Mouse (Mus musculus) cerebellum, postnatal 14 days (tissue): ENCODE results near the gene 5730522E02Rik.

Experiments
- DNase-seq, 2 experiments: peaks; one replicate each; pipeline ENCODE4 v3.0.0; 2021; ENCODE audit warnings: mixed read lengths in 2 of 2

The 5730522E02Rik gene

DNA sequence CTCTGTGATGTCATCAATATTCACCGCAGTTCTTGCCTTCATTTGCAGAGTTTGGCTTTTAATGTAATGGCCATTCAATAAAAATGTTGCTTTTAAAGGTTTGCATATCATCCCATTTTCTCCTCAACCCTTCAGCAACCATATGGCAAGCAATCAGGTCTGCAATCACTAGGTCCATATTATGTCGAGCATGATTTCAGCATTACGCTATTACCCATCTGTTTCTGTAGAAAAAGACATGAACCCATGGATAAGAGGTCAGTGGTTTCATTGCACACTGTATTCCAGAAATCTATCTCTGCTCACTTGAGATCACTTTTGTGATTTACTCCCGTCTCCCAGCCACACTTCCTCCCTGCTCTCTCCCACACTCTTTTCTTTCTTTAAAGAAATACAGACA, 213.1 kb downstream of the 5730522E02Rik start:
- DNase-seq: no peak

DNA sequence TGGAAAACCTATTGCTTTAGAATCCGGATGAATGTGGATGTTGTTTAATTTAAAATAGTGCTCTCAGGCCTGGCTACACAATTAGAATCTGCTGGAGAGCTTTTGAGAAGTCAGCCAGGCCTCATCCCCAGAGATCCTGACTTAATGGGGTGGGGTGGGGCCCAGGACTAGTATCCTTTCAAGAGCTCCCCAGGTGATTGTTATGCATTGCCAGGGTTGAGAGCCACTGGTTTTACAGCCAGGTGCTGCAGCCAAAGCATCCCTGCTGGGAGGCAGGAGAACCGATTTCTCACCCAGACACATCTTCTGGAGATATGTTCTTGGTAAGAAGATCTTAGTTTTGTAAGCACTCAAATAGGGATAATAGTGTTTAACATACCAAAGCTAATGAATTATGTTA, 216.4 kb downstream of the 5730522E02Rik start:
- no peak for DNase-seq

DNA sequence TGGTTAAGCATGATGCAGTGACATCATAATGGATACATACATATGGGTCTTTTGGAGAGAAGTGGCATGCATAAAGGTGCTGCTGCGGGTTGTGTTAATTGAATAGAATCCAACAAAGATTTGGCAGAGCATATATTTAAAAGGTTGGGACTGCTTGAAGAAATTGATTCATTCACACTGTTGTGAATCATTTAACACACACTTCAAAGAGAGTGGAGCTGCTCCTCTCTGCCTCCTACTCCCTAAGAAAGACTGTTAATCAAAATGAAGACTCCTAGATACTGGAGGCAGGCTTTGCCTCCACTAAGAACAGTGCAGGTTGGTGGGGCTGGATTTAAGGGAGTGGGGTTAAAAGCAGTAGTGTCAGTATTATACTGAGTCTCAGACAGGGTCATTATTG, 218.3 kb downstream of the 5730522E02Rik start:
- no peak for DNase-seq

DNA sequence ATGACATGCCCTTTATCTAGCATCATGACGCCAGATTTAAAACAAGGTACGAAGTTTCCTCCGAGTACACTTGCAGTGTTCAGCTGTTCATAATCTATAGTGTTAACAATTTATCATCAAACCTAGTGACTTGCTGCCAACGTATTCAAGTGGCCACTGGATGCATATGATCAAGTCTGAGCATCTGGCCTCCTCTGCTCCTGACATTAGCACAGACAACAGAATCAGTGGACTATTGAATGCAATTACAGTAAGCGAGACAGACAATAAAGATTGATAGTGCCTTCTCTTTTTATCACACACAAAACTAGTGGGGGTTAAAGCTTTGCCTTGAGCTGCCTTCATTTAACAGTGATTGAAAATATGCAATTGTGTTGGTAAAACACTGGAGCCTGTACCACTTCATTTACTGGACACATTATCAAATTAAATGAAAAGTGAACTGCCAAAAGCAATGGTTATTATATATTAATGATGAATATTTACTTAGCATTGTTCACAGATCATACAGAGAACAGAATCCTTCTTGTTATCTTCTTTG, 231.8 kb downstream of the 5730522E02Rik start:
- no peak for DNase-seq

DNA sequence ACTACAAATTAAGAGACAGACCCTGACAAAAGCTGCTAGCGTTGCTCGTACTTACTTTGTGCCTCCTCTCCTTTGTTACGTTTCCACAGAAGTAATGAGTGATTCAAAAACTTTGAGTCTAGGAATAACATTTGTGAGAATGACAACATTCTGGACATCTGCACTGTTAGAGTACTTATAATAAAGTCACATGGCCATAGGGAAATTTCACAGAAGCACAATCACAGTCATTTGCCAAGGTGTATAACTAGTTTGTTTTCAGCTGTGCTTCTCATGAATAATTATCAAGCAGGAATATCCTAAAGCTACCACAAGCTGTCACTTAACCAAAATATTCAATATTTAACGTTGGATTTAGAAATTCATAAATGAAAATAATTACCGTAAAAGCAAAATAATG, 269.1 kb downstream of the 5730522E02Rik start:
- DNase-seq: no peak

DNA sequence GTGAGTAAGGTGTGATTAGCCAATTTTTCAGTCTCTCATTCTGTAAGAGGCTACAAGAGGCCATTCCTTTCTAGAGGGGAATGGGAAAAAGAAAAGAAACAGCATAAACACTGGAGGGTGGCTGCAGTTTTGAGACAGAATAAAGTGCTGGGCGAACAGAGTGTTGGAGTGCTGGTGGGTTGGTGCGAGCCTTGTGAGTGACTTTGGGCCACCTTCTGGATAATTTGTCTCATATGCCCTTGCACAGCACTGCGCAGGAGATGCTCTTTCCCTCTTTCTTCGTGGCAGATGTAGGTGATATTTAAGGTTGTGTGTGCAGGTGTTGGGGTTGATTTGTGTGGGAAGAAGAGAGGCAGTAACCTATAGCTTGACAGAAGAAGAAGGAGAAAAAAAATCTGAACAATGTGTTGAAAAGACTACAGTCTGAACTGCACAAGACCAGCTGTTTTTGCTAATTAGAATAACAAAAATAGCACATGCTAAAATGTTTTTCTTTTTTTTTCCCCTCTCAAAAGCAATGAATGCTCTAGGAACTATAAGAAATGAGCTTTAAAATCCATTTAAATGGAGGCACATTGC, 269.8 kb downstream of the 5730522E02Rik start:
- DNase-seq: no peak

DNA sequence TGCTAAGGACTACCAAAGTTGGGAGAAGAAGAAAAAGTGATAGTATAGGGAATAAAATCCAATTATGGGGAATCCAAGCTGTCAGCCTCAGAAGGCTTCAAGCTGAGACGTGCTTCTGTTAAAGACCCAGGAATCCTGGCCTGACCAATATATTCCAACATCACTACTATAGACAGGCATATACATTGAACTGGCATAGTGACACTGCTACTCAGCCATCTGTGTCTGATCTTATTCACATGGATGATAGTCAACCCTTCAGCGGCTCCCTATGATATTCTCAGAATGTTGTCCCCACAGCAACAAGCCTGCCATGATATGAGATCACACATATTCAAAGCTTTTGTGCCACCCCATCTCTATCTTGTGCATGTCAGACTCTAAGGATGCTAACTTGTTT, 284.3 kb downstream of the 5730522E02Rik start:
- DNase-seq: no peak

DNA sequence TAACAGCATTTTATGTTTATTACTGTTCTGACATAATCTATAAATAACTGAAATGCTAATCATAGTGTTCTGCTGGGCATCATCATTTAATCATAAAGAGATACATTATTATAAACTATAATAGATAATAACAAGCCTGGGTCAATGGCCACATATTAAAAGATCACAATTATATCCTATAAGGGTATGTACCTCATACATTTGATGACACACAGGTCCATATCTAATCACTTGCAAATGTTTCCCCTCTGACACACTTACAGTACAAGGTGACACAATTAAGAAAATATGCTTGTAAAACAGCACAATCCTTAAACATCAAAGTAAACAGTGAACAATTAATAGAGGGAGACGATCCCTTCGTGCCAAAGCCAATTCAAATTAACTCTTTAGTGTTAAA, 308.2 kb downstream of the 5730522E02Rik start:
- no peak for DNase-seq

DNA sequence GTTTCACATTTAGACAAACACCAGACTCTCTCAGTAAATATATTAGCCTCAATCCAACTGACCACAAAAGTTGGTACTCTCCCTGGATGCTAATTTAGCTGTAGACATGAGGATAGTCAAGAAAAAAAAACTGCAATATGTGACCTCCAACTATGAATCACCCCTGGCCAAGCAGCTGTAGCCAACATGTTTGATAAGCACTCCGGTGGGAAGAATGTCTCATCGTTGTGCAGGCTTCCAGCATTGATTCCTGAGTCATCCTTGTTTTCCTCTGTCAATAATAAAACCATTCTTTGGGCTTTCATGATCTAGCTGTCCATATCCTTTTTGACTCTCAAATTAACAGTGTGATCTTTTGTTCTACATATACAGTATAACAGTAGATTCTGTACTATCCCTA, 308.9 kb downstream of the 5730522E02Rik start:
- no peak for DNase-seq

DNA sequence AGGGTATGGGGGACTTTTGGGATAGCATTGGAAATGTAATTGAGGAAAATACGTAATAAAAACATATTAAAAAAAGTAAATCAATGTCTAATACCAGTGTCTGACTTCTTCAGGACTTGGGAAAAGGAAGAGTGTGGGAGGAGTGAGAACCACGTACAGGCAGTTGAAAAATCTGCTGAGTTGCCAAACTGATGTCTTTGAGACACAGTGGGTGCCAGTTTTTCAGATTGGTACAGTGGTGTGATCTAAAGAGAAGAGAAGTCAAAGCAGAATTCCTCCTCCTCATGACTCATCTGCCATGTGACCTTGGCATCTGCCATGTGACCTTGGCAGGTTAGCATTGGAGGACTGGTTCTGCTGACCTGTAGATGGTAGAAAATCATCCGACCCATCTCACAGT, 316.7 kb downstream of the 5730522E02Rik start:
- no peak for DNase-seq

DNA sequence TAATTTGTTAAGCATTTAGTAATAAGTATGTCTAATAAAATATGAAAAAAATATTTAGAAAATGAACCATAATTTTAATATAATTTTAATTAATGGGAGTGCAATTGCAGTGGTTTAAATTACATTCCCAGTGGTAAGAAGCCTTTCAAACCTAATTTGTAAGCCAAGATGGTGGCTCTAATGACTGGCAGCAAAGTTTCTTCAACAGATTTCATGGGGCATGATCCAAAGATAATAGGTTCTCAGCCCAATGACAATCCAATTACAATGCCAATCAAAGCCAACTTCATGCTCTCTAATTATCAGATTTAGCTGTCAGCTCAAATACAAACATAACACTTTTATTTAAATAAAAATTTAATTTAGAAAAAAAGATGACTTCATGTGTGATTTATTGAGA, 337.6 kb downstream of the 5730522E02Rik start:
- DNase-seq: no peak

DNA sequence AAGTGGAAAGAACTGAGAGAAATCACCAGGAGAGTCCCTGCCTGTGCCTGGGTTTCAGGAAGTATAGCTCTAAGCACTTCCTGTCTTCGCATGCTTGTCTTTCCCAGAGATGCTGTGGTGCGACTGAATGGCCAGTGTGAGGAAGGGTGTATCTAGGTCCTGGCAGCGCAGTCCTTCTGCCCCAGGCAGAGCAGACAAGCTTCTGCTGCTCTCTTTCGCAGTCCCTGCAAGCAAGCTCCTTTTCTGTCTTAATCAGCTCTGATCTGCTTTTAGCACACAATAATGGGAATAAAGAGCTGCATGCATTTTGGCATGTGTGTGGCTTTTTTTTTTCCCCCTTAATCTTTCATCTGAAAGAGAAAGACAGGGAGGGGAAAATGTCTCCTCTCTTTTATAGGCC, 338.2 kb downstream of the 5730522E02Rik start:
- DNase-seq: no peak

DNA sequence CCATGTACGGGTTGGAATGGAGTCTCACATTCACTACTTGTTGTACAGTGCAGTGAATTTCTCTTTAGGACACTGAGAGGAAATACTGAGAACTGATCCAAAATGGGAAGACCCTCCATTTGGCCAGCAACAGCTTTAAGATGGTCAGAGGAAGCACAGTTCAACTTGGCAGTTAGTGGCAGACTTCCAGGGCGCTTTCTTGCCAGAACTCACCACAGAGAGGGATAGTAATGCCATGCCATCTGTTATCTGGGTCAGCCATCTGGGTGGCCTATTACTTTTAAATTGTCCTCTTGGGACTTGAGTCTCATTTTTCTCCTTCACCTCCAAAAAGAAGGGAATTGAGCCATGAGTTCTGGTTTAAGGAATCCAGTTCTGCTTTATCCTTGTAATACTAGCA, 344.3 kb downstream of the 5730522E02Rik start:
- DNase-seq: peak; percentile 84 to 85

DNA sequence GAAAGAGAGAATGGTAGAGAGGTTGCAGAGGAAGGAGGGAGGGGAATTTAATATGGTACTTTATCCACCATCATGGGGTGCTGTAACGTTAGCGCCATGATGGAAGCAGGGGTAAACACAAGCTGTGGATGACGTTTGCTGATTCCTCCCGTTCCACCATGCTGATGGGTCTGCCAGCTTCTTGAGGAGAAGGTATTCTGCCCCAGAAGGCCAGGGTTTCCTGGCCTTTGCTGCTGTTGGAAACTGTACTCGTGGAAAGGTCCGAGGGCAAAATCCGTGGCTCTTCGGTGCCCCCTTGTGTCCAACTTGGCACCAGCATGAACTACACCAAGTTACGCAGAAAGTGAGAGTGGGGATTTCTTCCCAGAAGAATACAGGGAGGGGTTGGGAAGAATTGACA, 347.9 kb downstream of the 5730522E02Rik start:
- DNase-seq: peak; percentile 90 to 92

DNA sequence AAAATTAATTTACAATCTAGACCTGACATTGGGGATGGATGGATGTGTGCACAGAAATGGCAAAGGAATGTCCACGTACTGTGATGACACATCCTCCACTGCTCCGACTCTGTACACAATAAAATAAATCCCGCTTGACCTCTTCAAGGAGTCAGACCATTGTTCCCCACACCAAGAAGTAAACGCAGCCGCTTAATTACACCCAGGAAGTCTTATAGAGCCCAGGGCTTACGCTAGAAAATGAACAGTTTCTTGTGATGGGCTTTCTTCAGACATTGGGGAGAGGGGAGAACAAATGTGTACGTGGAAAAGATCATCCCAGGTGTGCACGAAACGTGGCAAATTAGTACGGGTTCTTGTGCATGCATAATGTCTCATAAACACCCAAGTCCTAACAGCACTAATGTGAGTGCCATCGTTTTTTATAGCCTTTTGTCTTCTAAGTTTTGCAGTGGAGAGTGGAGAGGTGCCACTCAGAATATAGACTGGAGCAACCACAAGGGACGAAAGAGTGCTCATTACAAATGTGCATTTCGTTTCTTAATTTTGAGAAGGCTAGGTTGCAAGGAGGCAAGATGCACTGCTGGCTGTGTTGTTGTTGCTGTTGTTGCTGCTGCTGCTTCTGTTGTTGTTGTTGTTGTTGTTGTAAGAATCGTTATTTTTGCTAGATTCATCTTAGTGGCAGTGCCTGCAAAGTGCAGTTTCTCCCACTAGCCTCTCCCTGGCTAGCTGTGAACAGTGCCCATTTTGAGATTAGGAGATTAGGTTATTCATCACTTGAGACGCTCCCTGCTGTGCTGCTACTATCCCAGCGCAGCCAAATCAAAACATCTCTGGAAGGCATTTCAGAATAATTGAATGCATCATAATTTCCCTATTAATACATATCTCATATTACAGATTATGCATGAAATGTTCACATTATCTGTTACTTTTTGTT, 353.7 kb downstream of the 5730522E02Rik start:
- no peak for DNase-seq

DNA sequence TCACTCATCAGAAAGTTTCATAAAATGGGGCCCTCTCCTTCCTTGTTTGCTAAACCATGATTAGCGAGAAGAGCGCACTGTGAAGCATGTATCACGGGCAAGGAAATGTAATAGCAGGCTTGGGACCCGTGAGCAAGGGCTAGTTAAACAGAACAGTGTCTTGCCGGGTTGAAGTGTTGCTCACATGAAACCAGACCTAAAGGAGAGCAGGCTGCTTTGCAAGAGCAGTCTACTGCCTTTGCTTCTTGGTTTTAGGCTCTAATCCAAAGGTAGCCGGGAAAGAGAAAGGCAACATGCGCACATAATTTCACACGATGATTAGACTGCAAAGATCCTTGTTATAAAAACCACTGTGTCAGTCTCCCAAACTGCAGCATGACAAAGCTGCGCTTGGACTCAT, 354.8 kb downstream of the 5730522E02Rik start:
- DNase-seq: peak in 1 of 2 experiments; percentile 41

DNA sequence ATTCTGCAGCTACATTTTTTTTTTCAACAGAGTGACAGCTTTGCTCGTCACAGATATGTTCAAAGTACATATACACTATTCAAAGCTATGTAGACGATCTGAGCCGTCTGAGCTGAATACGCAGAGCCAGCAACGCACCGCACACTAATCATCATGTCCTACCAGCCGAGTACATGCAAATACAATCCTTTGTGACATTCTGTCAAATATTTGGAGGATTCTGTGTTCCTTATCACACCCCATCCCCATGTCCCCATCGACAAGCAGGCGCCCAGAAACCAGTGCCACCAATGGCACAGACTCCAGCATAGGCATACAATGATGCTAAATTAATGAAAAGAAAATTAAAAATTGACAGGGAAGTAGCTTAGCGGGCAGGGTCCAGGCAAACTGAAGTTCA, 356.3 kb downstream of the 5730522E02Rik start:
- DNase-seq: no peak

DNA sequence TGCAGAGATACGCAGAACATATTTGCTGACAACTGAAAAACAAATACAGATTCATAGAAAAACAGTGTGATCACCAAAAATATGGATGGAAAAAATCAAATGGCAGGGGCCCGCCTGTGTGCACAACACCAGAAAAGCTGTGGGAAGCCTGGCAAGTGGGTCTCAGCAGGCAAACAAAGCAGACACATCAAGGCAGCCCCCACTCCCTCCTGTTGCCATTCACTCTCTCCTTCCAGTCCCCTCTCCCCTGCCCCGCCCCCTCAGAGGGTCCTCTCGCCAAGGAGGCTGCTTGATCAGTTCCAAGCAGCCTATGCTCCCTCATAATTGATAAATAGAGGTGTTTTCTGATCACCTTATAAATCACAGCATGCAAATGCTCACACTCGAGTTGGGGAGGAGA, 357.5 kb downstream of the 5730522E02Rik start:
- DNase-seq: no peak

DNA sequence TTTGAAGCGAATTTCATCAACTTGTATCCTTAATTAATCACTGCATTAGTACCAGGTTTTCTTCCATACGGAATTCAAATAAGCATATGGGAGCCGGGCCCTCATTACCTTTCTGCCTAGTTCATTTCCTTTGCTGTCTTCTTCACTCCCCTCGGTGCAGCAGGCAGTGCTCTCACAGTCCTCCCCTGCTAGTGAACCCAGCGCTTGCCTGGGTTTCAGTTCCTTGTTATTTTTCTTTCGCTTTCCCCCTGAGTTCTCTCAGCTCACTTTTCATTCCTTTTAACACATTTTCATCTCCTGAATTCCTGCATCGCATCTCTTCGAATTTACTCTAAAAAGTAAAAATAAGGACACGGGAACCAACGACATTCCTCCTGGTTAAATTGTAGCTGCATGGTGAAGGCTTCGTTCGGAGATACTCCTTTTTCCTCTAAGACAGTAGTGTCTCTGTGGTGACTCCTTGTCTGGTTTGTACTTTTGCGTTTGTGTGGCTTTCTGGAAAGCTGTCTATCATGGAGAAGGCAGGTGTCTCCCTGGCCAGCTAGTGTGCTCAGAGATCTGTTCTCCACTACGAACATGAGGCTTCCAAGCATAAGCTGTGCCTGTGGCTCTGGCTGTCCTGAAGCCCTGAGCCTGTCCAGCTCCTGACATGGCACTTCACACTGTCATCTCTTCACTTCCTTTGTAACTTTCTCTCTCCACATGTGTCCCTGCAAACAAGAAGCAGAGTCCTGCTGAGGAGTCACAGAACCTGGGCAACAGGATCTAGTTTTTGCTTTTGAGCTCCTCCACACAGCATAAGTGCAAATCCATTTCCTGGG, 361.5 kb downstream of the 5730522E02Rik start:
- no peak for DNase-seq

DNA sequence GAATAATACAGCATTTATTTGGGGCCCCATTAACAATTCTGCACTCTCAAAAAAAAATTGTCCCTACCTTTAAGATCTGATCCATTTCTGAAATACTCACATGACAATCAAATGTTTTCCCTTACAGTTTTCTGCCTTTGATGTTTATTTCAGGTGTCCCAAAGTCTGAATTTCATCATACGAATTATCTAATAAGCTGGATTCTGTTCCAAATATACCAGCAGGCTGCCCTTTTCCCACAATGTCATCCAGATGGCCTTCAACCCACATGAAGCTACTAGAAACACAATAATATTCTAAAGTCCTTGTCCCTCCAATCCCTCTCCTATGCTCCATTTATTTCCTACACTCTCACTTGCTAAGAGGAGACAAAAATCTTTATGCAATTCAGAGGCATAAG, 372.1 kb downstream of the 5730522E02Rik start:
- peak in 1 of 2 experiments; percentile 13 for DNase-seq

DNA sequence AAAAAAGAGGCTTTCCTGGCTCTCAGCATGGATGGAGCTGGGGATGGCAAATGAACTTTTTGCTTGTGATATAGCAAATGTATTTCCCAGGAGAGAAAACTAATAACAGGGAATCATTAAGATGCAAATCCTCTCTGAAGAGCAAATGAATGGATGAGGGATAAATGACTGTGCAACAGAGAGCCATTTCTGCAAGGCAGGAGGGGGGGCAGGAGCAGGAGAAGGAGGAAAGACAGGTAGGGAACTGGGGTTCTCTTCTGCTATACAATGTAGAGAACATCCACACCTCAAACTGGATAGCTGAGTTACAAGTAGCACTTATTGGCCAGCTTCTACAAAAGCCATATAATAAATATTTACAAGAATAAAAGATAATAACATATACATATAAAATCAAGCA, 390.8 kb downstream of the 5730522E02Rik start:
- no peak for DNase-seq

DNA sequence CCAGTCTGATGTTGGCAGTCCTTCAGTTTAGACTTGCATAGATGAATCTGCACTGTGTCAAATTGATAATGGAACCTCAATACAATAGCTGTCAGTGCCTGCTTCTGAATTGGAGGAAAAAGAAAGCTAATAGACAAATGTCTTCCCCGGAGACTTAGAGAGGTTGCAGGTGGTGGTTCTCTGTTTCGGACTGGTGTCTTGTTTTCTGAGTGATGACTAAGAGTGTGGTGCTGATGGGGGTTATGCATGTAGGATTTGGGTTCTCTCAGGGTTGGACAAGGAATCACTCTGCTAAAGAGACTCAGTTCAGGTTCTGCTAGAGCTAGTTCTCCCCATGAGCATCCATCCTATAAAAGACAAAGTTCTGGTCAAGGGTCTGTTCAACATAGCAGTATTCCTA, 397.1 kb downstream of the 5730522E02Rik start:
- no peak for DNase-seq

DNA sequence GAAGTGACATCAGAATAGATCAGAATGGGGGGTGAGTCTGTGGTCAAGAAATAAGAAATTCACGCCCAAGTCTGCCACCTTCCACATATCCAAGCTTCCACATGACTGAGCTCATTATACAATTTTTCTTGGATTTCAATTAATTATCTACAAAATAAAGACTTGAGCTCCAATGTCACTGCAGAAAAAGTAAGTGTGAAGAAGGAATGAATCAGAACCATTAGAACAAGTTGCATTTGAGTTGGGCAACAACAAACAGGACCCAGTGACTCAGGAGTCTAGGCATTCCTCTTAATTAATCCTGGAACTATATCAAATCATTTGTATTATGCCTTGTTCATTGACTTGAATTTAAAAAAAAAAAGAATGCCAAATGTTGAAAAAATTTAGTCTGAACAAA, 422.9 kb downstream of the 5730522E02Rik start:
- DNase-seq: no peak
